Mouse (Mus musculus): ENCODE measurements around the gene Syn3. TPM values are rescaled to one million over a fixed set of nuclear protein-coding genes. Genes with fewer than 3 reads are reported as not detected.

Gene Syn3
- total and polyA plus RNA-seq, 2 experiments from 2014 or later: 22.0 to 67.0 TPM

DNA sequence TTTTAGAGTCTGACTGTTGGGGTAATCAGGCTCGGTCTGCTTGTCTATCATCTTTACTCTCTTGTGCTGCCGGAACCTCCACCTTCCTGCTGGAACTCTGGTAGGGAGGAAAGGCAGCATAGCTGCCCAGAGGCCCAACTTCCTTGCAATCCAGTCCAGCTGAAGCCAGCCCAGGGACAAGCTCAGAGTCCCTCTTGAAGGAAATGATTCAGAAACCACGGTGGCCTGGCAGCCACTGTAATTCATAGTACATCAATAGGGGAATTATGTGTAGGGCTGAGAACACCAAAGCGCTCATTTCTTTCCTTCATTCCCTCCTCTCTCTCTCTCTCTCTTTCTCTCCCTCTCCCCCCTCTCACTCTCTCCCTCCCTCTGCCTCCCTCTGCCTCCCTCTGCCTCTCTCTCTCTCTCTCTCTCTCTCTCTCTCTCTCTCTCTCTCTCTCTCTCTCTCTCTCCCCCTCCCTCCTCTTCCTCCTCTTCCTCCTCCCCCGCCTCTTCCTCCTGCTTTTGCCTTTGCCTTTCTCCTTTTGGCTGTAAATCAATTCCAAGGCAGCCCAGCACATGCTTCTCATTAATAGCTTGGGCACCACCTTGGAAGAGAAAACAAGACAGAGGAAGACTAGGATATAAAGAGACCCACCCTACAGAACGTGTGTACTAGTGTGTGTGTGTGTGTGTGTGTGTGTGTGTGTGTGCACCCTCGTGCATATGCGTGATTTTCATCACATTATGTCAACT, 315.4 kb downstream of the Syn3 start:
- WGBS: 70% methylated on average over 8 of the region's 8 CpGs
- Histone ChIP-seq H3K27me3 (ENCODE audit: insufficient read depth, low read length) (no peaks in the 10 kb centered on the region), H3K9me3 (ENCODE audit: low read length) (no peaks in the 10 kb centered on the region), H3K27ac (ENCODE audit: low read depth, low read length) (no peak overlapping the region), H3K4me1 (ENCODE audit: insufficient read depth, low read length) (no peaks in the 10 kb centered on the region), H3K4me2 (ENCODE audit: low read depth, low read length, poor library complexity, severe bottlenecking) (no peak overlapping the region), H3K36me3 (ENCODE audit: insufficient read depth, low read length) (no peaks in the 10 kb centered on the region), H3K9ac (replicated peaks; ENCODE audit: low read length, poor library complexity, severe bottlenecking) (no peak overlapping the region), H3K4me3 (ENCODE audit: low read depth, low read length) (no peak overlapping the region)
- no peak for ATAC-seq (ENCODE audit: low FRiP score)
- no peak for TF ChIP-seq CTCF (IDR thresholded peaks at IDR 0.05)
- DNase-seq (ENCODE audit: low spot score): no peak

DNA sequence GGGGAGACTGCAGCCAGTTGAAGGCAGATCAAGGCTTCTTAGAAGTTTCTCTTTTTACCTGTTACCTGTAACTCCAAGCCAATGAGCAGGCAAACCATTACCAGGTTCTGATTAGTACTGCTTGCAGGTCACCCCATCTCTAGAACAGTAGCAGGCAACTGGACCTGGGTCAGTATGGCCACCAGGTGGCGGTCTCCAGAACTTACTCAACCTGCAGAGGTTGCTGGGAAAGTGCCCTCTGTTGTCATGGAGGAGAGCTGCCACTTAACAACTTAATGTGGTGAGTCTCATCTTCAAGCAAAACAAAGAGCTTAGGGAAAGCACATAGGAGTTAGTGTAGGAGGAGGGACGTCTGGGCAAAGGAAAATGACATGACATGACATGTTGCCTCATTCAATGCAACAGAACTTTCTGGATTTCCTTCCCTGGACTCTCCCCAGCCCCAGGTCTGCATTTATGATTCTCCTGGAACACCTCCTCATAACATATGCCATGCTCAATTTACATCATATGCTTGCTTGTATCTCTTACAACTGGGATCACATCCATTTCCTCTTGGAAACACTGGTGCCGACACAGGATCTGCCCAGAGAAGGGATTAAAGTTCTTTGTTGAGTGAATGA, 316.4 kb downstream of the Syn3 start:
- H3K4me2 ChIP-seq (ENCODE audit: low read depth, low read length, poor library complexity, severe bottlenecking): no peak overlapping the region
- WGBS: 42% methylated on average over 3 of the region's 3 CpGs
- DNase-seq (ENCODE audit: low spot score) (peak; percentile 55), ATAC-seq (ENCODE audit: low FRiP score) (no peak)
- no peaks in the 10 kb centered on the region for H3K36me3 ChIP-seq (ENCODE audit: insufficient read depth, low read length)
- H3K9ac ChIP-seq (replicated peaks; ENCODE audit: low read length, poor library complexity, severe bottlenecking): no peak overlapping the region
- no peak overlapping the region for H3K4me3 ChIP-seq (ENCODE audit: low read depth, low read length)
- no peaks in the 10 kb centered on the region for H3K27me3 ChIP-seq (ENCODE audit: insufficient read depth, low read length)
- no peaks in the 10 kb centered on the region for H3K4me1 ChIP-seq (ENCODE audit: insufficient read depth, low read length)
- TF ChIP-seq CTCF (IDR thresholded peaks at IDR 0.05): peak; percentile 63
- H3K27ac ChIP-seq (ENCODE audit: low read depth, low read length): no peak overlapping the region
- no peaks in the 10 kb centered on the region for H3K9me3 ChIP-seq (ENCODE audit: low read length)

DNA sequence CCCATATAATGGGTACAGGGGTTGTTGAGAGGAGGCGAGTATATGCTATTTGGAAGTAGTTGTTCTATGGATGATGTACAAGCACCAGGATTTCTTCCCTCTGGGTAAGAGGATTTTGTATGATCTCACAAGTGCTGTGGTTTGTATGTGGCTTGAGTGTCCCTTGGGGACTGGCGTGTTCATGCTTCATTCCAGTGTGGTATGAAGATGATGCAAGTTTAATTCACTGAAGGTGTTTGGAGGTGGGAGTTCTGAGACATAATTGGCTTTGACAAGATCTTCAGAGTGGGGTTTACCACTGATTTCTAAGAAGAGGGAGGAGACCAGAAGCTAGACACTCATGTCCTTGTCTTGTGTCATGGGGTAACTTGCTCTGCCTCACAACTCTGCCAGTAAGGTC, 322.3 kb downstream of the Syn3 start:
- DNase-seq (ENCODE audit: low spot score): no peak
- WGBS: 93% methylated on average over 2 of the region's 2 CpGs

DNA sequence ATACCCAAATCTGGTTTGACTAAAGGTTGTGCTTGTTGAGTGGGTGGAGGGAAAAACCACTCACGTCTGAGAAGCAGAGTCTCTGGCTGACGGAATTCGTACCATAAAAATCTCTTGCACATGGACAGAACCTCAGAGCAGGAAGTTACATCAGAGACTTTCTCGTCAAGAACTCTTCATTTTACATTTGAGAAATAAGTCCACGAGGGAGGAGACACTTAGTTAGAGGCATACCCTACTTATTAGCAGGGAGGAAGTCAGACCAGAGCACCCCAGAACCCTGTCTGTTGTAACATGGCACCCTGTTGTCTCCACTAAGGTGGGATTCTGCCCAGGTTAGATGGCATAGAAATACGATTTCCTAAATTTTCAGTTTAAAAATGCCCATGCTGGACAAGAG, 324.7 kb downstream of the Syn3 start:
- Histone ChIP-seq H3K27ac (ENCODE audit: low read depth, low read length) (no peak overlapping the region), H3K4me2 (ENCODE audit: low read depth, low read length, poor library complexity, severe bottlenecking) (no peak overlapping the region), H3K4me3 (ENCODE audit: low read depth, low read length) (no peak overlapping the region), H3K4me1 (ENCODE audit: insufficient read depth, low read length) (no peaks in the 10 kb centered on the region), H3K9ac (replicated peaks; ENCODE audit: low read length, poor library complexity, severe bottlenecking) (no peak overlapping the region), H3K27me3 (ENCODE audit: insufficient read depth, low read length) (no peaks in the 10 kb centered on the region), H3K9me3 (ENCODE audit: low read length) (no peaks in the 10 kb centered on the region), H3K36me3 (ENCODE audit: insufficient read depth, low read length) (no peaks in the 10 kb centered on the region)
- WGBS: 90% methylated on average over 6 of the region's 6 CpGs
- DNase-seq (ENCODE audit: low spot score): no peak
- ATAC-seq (ENCODE audit: low FRiP score): no peak
- no peak for TF ChIP-seq CTCF (IDR thresholded peaks at IDR 0.05)

More for the DNA sequence above, 322.3 kb downstream of the Syn3 start:
- Histone ChIP-seq H3K4me3 (ENCODE audit: low read depth, low read length) (no peak overlapping the region), H3K27me3 (ENCODE audit: insufficient read depth, low read length) (no peaks in the 10 kb centered on the region), H3K9ac (replicated peaks; ENCODE audit: low read length, poor library complexity, severe bottlenecking) (no peak overlapping the region), H3K27ac (ENCODE audit: low read depth, low read length) (no peak overlapping the region), H3K36me3 (ENCODE audit: insufficient read depth, low read length) (no peaks in the 10 kb centered on the region), H3K4me2 (ENCODE audit: low read depth, low read length, poor library complexity, severe bottlenecking) (no peak overlapping the region), H3K9me3 (ENCODE audit: low read length) (no peaks in the 10 kb centered on the region), H3K4me1 (ENCODE audit: insufficient read depth, low read length) (no peaks in the 10 kb centered on the region)
- no peak for ATAC-seq (ENCODE audit: low FRiP score)
- TF ChIP-seq CTCF (IDR thresholded peaks at IDR 0.05): no peak

DNA sequence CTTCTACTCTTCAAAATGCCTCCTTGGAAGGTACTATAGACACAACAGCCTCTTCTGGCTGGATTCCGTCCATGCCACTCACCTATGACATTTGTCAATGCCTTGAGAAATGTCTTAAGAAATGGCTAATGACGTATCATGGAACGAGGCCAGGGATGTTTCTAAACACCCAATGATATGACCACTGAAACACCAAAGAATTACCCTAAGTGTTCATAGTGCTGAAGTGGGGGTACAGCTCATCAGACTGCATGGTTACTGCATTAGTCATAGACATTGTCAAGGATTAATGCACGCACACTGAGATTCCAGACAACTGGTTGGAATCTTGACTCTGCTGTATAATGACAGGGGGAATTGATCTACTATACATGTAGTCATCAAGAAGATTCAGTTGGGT, 325.4 kb downstream of the Syn3 start:
- H3K9ac ChIP-seq (replicated peaks; ENCODE audit: low read length, poor library complexity, severe bottlenecking): no peak overlapping the region
- TF ChIP-seq CTCF (IDR thresholded peaks at IDR 0.05): no peak
- H3K9me3 ChIP-seq (ENCODE audit: low read length): no peaks in the 10 kb centered on the region
- H3K4me1 ChIP-seq (ENCODE audit: insufficient read depth, low read length): no peaks in the 10 kb centered on the region
- H3K4me3 ChIP-seq (ENCODE audit: low read depth, low read length): no peak overlapping the region
- ATAC-seq (ENCODE audit: low FRiP score) (no peak), DNase-seq (ENCODE audit: low spot score) (no peak)
- H3K4me2 ChIP-seq (ENCODE audit: low read depth, low read length, poor library complexity, severe bottlenecking): no peak overlapping the region
- H3K36me3 ChIP-seq (ENCODE audit: insufficient read depth, low read length): no peaks in the 10 kb centered on the region
- no peaks in the 10 kb centered on the region for H3K27me3 ChIP-seq (ENCODE audit: insufficient read depth, low read length)
- WGBS: 93% methylated on average over 4 of the region's 4 CpGs
- H3K27ac ChIP-seq (ENCODE audit: low read depth, low read length): no peak overlapping the region

DNA sequence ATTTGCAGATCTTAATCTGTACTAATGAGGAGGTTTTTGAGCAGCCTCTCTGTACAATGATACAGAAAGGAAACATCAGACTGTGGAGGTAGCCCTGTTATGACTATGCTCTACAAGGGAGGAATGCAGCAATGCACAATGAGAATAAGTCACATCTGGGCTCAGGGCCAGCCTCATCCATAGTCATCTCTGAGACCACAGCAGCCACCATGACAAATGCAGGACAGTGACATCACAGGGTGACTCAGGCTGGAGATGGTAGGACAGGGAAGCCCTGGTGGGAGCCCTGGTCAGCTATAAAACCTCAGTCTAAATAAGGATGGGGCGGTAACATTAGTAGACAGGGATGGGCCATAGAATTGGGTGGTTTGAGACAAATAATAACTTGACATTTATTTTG, 327.4 kb downstream of the Syn3 start:
- no peak for TF ChIP-seq CTCF (IDR thresholded peaks at IDR 0.05)
- Histone ChIP-seq H3K9ac (replicated peaks; ENCODE audit: low read length, poor library complexity, severe bottlenecking) (no peak overlapping the region), H3K4me3 (ENCODE audit: low read depth, low read length) (no peak overlapping the region), H3K27ac (ENCODE audit: low read depth, low read length) (no peak overlapping the region), H3K36me3 (ENCODE audit: insufficient read depth, low read length) (no peaks in the 10 kb centered on the region), H3K4me1 (ENCODE audit: insufficient read depth, low read length) (peaks cover 3% of the 10 kb centered on the region; the same call in 1 of the 2 replicates), H3K4me2 (ENCODE audit: low read depth, low read length, poor library complexity, severe bottlenecking) (no peak overlapping the region), H3K27me3 (ENCODE audit: insufficient read depth, low read length) (no peaks in the 10 kb centered on the region), H3K9me3 (ENCODE audit: low read length) (no peaks in the 10 kb centered on the region)
- WGBS: 100% methylated on average over 1 of the region's 1 CpGs
- no peak for DNase-seq (ENCODE audit: low spot score)
- ATAC-seq (ENCODE audit: low FRiP score): no peak
